Mouse (Mus musculus) retina, postnatal 1 day (tissue): Measurements from ENCODE around the gene Bcl11b.

Source experiments
- DNase-seq: peaks from one replicate; pipeline ENCODE4 v3.0.0-alpha.2; 2012

Bcl11b gene

DNA sequence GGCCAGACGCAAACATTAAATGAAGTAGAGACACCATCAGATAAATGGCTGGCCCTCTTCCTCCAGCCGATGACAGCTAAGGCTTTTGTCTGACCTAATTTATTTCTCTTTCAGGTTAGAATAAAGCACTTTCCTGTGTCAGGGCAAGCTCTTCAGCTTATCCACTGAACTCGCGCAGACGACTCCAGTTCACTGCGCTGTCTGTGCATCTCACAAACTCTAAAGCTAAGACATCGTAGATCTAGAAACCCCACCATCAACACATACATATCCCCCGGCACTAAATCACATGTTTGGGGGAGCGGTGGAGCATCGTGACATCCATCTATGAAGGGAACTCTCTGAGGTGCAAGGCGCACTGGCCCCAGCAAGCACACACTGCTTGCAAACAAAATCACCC, 5.5 kb downstream of the Bcl11b start:
- no peak for DNase-seq

DNA sequence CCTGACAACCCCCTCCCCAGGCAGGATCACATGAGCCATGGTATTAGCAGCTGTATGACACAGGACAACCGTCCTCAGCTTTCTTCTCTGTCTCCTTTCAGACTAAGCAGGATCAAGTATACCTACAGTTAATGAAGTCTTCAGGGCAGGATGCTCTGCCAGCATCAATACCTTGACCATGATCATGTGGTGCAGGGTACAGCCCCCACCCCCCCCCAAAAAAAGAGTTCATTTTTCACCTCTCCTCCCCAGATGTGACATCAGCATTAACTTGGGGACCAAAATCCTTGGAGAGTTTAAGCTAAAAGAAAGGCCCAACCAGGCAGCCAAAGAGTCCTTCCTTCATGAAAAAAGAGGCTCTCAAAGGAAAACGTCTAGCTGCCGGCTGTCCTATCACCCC, 6.2 kb downstream of the Bcl11b start:
- no peak for DNase-seq

GRCm38 (mm10) chr12:107996773-107997172, 6.6 kb downstream of the Bcl11b start:
- DNase-seq, result no peak

DNA sequence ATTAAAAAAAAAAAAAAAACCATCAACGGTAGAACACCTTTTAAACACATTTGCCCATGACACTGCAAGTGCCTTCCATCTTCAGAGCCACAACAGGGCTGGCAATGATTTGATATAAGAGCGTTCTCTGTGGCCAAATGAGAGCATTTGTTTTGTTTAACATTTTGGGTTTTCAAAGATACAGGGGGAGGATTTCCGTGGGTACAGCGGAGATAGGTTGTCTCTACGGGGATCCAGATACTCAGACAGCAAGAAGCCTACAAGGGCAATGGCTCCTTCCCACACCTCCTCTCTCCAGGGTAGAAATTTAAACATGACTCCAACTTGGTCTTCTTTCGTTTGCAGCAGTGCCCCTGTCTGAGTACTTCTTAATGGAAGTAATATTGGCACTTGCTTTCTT, 7.2 kb downstream of the Bcl11b start:
- DNase-seq, result no peak

DNA sequence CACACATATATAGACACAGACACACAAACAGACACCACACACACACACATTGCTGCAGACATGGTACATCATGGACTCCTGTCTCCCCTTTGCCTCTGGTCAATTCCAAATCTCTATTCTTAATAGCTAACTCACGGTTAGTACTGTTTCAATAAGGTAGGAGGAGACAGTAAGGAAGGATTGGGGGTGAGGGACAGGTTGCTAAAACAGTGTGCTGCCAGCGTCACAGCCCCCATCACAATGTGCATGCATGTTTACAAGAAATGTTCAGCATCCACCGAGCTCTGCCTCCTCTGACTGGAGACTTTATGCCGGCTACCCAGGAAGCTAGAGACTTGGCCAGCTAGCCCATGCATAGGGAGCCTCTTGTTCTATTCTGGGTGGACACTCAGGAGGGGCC, 9.0 kb downstream of the Bcl11b start:
- DNase-seq, result no peak

- no peak for DNase-seq
Observed at GRCm38 (mm10) chr12:107993029-107993428, 10.4 kb downstream of the Bcl11b start.

DNA sequence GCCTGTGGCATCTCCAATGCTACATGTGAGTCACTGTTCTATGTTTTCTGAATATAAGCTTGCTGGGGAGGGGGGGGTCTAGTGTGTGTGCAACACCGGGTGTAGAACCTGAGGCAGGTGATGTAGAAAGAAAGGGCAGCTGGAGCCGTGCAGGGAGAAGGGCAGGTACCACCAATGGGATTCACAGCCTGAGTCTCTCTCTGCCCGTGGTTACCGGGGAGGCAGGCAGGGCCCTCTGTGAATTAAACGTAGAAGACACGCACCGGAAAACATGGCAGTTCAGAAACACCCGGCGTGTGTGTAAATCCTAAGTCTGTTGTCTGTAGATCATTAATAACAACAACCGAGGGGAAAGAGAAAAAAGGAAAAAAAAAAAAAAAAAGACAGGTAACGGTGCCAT, 12.2 kb downstream of the Bcl11b start:
- no peak for DNase-seq

- DNase-seq, result no peak
Observed at GRCm38 (mm10) chr12:107983211-107983610, 20.2 kb downstream of the Bcl11b start.

DNA sequence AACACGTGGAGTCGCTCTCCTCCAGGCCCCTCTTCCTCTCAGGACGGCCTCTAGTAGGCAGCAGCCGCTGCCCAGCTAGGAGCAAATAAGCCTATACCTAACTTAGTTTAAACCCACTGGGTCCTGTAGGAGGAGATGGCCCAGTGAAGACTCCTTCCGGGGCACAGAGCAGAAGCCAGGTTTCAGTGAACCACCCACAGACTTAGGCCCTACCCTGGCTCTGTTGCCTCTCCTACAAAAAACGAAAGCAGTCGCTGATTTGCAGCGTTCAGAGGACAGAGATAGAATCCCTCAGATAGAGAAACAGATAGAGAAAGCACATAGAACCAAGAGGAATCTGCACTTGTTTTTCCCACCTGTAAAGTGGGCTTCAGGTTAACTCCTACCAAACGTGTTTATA, 21.1 kb downstream of the Bcl11b start:
- DNase-seq, result no peak

GRCm38 (mm10) chr12:107981231-107981630, 22.2 kb downstream of the Bcl11b start:
- DNase-seq, result no peak

DNA sequence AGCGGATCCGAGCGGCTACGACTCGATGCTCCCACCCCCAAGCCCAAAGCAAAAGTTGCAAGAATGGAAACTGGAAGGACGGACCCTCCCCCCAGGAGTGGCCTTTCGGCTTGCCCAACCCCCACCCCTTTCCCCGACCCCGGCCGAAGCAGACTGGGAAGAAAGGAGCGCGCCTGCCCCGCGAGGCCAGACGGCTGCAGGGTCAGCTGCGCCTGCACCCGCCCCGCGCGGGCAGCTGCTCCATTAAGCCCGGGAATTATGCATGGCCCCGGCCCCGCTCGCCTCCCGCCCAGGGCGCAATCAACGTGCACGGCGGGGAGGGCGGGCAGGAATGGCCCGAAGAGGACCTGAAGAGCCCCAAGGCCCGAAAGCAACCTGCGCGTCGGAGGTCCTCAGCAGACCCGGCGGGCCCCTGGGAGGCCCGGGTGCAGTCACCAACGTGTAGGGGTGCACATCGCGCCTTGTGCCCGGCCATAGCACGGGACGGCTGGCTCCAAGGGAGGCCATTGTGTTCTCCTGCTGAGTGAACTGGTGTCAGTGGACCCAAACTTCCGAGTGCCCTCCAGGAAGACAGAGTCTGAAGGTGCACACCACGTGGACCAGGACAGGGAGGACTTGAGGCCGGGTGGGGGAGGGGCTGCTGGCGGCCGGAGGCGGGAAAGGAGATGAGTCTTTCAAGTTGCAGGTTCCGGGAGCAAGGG, 23.0 kb downstream of the Bcl11b start:
- peak; percentile 87 for DNase-seq

DNA sequence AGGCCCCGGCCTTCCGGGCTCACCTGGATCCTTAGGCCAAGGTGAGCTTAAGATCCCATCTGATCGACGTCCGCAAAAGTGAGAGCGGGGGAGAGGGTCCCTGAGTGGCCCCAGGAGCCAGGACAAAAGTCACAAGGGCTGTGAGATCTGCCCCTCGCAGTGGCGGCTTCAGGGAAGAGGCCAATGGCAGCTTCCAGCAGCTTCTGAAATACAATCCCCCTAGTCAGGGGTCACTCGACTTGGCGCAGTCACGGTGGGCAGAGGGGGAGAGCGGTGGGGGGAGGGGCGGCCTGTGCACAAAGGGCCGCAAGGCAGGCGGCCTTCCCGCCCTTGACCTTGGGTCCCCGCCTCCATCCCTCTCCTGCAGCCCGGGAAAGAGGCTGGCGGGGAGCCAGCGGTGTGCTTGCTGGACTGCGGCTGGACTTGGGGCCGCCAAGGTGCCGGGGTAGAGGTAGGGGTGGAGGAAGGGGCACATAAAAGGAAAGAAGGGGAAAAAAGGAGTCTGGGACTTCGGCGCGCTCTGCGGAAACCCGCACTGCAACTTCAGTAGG, 23.6 kb downstream of the Bcl11b start:
- DNase-seq, result peak; percentile 86

DNA sequence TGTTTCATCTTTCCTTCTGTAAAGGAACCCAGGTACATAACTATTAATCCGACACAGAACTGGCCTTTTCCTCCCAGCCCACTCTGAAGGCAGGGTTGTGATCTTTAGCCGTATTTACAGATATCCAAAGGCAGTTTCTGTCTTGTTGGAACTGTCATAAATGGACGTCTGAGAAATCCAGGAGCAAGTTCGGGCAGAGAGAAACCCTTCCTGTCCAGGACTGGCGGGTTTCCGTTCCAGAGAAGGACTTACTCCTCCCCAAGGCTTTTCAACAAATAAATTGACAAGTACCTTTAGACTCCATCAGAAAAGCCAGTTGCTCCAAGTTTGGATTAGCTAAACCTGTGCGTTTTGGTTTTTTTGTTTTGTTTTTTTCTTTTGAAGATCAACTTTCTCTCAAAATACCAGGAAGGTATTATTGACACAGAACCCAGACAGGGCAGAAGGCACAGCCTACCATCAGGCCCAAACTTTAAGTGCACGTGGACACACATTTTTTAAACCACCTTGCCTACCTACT, 24.6 kb downstream of the Bcl11b start:
- DNase-seq, result no peak

GRCm38 (mm10) chr12:107978063-107978462, 25.3 kb downstream of the Bcl11b start:
- DNase-seq, result no peak

DNA sequence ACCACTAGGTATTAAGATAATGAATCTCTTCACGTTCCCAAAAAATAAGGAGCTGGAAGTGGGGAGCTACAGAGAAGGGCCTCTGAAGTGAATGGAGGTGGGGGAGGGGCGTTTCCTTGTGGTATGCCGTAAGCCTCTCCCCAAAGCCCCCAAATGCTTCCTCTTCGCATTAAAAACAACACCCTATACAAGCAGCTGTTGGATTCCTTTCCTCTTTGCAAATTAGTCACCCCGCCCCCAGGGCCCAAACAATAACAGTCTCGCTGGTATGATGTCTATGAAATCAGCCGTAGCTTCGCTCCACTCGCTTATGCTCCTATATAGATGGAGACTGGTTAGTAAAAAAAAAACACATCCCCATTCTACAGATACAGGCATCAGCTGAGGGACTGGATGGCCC, 25.9 kb downstream of the Bcl11b start:
- no peak for DNase-seq

DNA sequence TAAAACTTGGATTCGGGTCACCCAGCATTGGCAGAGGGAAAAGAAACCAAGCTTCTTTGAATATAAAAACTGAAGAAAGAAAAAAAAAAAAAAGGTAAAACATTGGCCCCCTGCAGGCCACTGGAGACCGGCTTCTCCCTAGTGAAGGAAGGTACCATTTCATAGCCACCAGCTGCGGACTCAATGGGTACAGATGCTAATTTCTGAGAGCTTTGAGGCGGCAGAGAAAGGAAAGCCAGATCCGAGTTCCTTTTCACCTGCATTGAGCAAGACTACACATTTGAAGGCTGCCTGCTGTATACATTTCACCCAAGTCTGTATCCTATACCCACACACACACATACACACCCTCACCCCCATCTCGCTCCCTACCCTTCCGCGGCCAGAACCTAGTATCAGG, 26.3 kb downstream of the Bcl11b start:
- DNase-seq, result no peak

GRCm38 (mm10) chr12:107976571-107977001, 26.8 kb downstream of the Bcl11b start:
- no peak for DNase-seq

GRCm38 (mm10) chr12:107975897-107976570, 27.4 kb downstream of the Bcl11b start:
- no peak for DNase-seq

GRCm38 (mm10) chr12:107975479-107975896, 27.9 kb downstream of the Bcl11b start:
- DNase-seq, result no peak

DNA sequence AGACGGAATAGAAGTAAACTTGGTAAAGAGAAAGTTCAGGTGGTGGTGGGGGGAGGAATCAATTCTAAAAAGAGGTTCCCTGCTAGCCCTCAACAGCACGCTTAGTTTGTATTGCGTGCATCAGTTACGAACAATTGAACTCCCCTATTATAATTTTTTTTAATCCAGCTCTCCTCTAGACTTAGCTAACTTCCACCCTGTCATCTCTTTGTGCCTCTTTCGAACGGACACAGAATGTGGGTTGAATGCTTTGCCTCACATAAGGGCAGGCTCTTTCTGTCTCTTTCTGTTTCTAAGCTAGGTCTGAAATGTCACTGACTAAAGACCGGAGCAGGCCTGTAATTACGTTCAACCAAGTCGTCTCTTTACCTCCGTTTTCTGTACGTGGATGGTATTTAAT, 28.9 kb downstream of the Bcl11b start:
- DNase-seq, result no peak

GRCm38 (mm10) chr12:107973556-107974140, 29.8 kb downstream of the Bcl11b start:
- DNase-seq, result no peak

DNA sequence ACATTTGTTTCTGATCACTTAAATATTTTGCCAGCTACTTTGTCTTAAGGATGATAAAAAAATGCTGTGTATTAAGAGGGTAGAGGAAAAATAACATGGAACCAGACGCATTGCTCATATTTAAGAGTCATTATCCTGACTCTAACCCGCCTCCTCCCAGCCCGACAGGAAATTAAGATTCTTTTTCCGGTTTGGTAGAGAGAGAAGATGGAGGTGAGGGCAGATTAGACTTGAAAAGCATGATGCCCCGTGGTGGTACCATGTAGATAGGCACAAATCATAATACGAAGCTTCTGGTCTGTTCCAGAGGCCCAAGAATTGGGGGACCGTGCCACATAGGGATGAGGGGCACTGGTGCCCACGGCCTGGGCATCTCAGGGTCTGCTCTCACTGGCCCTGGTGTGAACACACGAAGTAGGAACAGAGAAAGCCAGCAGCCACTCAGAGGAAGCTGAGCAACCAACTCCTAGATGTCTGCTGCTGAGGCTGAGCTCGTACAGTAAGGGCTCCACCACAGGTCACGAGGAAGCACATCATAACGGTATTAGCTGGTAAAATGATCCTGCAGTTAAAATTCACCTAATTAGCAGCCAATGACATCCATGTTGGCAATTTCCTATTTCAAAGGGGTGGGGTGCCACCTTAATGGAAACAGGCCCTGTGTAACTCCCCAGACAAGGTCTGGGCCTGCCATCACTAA, 32.2 kb downstream of the Bcl11b start:
- DNase-seq, result no peak

DNA sequence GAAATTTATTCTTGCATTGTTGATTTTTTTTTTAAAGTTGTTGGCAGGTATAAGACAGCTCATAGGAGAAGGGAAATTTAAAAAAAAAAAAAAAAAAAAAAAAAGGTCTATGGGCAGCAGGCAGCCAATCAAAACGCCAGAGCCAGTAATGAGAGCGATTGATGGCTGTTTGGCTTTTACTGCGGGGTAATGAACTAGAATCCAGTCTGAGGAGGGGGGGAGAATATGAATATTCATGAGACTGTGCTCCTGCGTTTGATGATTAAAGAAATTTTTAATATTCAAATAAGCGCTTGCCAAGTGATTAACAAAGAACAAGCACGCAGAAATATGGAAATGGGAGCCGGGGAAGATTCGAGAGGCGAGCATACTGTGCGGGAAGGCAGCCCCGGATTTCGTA, 32.8 kb downstream of the Bcl11b start:
- peak; percentile 79 for DNase-seq
